Mouse (Mus musculus): ENCODE measurements around the gene Asxl1.

The Asxl1 gene

GRCm38 (mm10) chr2:153345454-153346220, at the start of gene Asxl1:
Asxl1 (plus strand) TSS chr2:153345829.
- peak; percentile 82 to 87 for DNase-seq (ENCODE audit: low spot score in 2 of 2)

GRCm38 (mm10) chr2:153297771-153298170, 47.9 kb upstream of the Asxl1 start:
- no peak for DNase-seq (ENCODE audit: low spot score in 2 of 2)

- no peak for DNase-seq (ENCODE audit: low spot score in 2 of 2)
Measured at GRCm38 (mm10) chr2:153298460-153298859, 47.2 kb upstream of the Asxl1 start.

GRCm38 (mm10) chr2:153298863-153299262, 46.8 kb upstream of the Asxl1 start:
- DNase-seq (ENCODE audit: low spot score in 2 of 2): no peak

GRCm38 (mm10) chr2:153301123-153301522, 44.5 kb upstream of the Asxl1 start:
- DNase-seq (ENCODE audit: low spot score in 2 of 2): no peak

- no peak for DNase-seq (ENCODE audit: low spot score in 2 of 2)
Measured at GRCm38 (mm10) chr2:153305240-153305639, 40.4 kb upstream of the Asxl1 start.

GRCm38 (mm10) chr2:153308586-153308985, 37.0 kb upstream of the Asxl1 start:
- no peak for DNase-seq (ENCODE audit: low spot score in 2 of 2)

- no peak for DNase-seq (ENCODE audit: low spot score in 2 of 2)
Measured at GRCm38 (mm10) chr2:153309106-153309505, 36.5 kb upstream of the Asxl1 start.

- DNase-seq (ENCODE audit: low spot score in 2 of 2): no peak
Measured at GRCm38 (mm10) chr2:153310228-153310627, 35.4 kb upstream of the Asxl1 start.

- no peak for DNase-seq (ENCODE audit: low spot score in 2 of 2)
Measured at GRCm38 (mm10) chr2:153312884-153313283, 32.7 kb upstream of the Asxl1 start.

- no peak for DNase-seq (ENCODE audit: low spot score in 2 of 2)
Measured at GRCm38 (mm10) chr2:153318408-153318807, 27.2 kb upstream of the Asxl1 start.

- no peak for DNase-seq (ENCODE audit: low spot score in 2 of 2)
Measured at GRCm38 (mm10) chr2:153319036-153319643, 26.5 kb upstream of the Asxl1 start.

GRCm38 (mm10) chr2:153325706-153326376, 19.8 kb upstream of the Asxl1 start:
- DNase-seq (ENCODE audit: low spot score in 2 of 2): no peak

- DNase-seq (ENCODE audit: low spot score in 2 of 2): no peak
Measured at GRCm38 (mm10) chr2:153332271-153332670, 13.4 kb upstream of the Asxl1 start.

GRCm38 (mm10) chr2:153332981-153333380, 12.6 kb upstream of the Asxl1 start:
- DNase-seq (ENCODE audit: low spot score in 2 of 2): peak in 1 of 2 experiments; percentile 21

- DNase-seq (ENCODE audit: low spot score in 2 of 2): no peak
Measured at GRCm38 (mm10) chr2:153333822-153334232, 11.8 kb upstream of the Asxl1 start.

- no peak for DNase-seq (ENCODE audit: low spot score in 2 of 2)
Measured at GRCm38 (mm10) chr2:153334281-153334680, 11.3 kb upstream of the Asxl1 start.

GRCm38 (mm10) chr2:153336117-153336516, 9.5 kb upstream of the Asxl1 start:
- no peak for DNase-seq (ENCODE audit: low spot score in 2 of 2)

- no peak for DNase-seq (ENCODE audit: low spot score in 2 of 2)
Measured at GRCm38 (mm10) chr2:153338361-153339350, 7.0 kb upstream of the Asxl1 start.

- DNase-seq (ENCODE audit: low spot score in 2 of 2): no peak
Measured at GRCm38 (mm10) chr2:153342166-153342565, 3.5 kb upstream of the Asxl1 start.

GRCm38 (mm10) chr2:153342602-153343001, 3.0 kb upstream of the Asxl1 start:
- DNase-seq (ENCODE audit: low spot score in 2 of 2): no peak

GRCm38 (mm10) chr2:153343191-153343590, 2.4 kb upstream of the Asxl1 start:
- no peak for DNase-seq (ENCODE audit: low spot score in 2 of 2)

Data from spleen, postnatal 14 days (tissue).